Mouse (Mus musculus) gastrocnemius, postnatal 4 days (tissue): ENCODE data around the gene Cpt2. TPM values are rescaled to one million over a fixed set of nuclear protein-coding genes. Genes with fewer than 3 reads are reported as not detected.
A peak's percentile ranks its signal among the peaks of the same experiment; 100 is the strongest.

Experiments used
- DNase-seq, 2 experiments: peaks; one replicate each; pipeline ENCODE4 v3.0.0; 2021 to 2022; ENCODE audit warnings: low spot score in 2 of 2, mixed read lengths in 2 of 2
- total RNA-seq, 2 experiments: library from RNA; stranded (reverse); gene quantifications; 2 replicates each; pipeline ENCODE4 v1.2.3; 2021

Gene Cpt2
- total RNA-seq, 2 experiments from 2014 or later, result 47.3 to 51.2 TPM

DNA sequence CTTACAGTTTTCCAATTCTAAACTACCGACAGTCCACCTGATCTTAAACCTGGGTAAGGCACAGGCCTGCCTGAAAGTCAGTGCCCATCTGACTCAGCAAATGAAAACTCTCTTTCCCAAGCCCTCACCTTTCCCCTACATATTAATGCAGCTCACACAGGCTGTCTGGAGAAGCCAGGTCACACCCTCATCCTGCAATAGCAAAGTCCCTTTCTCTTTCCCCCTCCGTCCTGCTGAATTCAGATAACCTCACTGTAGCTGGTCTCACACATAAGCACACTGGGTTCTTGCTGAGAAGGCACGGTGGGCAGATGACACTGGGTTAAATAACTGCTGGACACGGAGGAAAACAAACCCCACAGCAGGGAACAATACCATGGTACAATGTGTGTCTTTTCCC lies 1.5 kb downstream of the Cpt2 start:
- no peak for DNase-seq

DNA sequence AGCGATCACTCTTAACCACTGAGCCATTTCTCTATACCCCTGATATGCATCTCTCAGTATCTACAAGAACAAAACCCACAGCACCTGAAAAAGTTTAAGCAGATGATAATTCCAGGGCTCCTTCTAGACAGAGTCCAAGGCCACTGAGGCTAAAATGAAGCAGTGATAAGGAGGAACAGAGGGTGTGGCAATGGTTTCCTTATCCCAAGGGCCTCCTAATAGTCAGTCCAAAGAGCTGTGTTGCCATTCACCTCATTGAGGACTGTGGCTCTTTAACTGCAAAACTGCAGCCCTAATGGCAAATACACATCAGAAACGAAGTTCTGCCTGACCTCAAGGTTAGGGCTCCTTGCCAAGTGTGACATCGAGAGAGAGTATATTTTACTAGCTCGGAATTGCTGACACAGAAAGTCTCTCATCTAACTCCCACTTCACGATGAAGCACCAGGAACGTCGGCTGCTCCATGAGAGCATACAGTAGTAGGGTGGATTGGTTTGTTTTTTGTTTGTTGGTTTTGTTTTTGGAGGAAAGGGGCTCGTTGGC lies 2.2 kb downstream of the Cpt2 start:
- no peak for DNase-seq

DNA sequence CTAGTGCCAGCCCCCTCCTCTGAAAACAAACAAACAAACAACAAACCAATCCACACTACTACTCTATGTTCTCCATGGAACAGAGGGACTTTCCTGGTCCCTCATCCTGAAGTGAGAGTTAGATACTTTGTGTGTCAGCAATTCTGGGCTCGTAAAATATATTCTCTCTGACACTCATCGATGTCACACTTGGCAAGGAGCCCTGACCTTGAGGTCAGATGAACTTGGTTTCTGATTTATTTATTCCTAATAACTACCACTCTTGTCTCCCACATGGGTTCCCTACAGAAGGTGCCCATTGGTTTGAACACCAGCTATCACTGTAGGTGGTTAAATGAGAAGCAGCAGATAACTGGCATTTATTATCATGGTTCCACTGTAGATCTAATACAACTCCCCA lies 3.1 kb downstream of the Cpt2 start:
- no peak for DNase-seq

DNA sequence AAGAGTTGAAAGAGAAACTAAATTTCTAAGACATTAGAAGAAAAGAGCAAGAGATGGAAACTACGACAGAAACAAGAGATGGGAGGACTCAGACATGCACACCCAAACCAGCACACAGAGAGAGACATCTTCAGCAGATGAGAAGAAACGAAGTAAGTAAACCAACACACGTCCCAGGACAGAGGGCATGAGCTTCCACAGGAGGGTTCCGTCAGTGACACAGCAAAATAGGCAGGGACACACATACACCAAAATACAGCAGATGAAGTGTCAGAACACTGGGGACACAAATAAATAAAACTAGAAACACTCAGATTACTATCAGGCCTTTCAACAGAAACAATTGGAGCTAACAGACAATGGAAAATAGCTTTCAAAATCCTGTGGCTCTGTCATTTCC lies 13.4 kb downstream of the Cpt2 start:
- DNase-seq, result no peak

DNA sequence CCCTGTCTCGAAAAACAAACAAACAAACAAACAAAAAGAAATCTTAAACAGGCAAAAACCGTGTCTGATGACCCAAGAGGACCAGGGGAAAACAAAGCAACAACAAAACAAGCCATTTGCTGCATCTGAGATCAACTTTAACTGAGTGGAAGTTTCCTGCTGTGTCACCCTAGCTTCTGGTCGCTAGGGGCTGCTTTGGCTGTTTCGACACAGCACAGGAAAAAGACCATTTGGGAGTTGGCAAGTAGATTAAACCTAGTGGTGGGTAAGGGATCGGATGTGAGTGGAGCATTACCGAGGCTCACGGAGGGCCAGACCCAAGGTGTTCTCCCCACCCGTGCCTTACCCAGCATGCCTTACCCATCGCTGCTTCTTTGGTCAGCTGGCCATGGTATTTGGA lies 16.8 kb downstream of the Cpt2 start:
- no peak for DNase-seq

DNA sequence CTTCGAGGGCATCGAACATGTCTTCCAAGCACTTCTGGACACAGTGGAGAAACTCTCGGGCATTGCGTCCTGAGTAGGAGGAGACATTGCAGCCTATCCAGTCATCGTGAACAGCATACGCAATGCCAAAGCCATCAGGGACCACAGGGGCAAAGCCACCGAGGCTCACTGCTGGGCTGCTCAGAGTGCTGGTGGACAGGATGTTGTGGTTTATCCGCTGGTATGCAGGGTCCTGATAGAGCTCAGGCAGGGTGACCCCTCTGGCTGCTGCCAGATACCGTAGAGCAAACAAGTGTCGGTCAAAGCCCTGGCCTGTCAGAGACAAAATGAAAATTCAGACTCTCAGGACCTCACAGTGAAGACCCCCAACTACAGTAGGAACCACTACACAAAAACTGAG lies 19.2 kb downstream of the Cpt2 start:
- DNase-seq, result no peak

DNA sequence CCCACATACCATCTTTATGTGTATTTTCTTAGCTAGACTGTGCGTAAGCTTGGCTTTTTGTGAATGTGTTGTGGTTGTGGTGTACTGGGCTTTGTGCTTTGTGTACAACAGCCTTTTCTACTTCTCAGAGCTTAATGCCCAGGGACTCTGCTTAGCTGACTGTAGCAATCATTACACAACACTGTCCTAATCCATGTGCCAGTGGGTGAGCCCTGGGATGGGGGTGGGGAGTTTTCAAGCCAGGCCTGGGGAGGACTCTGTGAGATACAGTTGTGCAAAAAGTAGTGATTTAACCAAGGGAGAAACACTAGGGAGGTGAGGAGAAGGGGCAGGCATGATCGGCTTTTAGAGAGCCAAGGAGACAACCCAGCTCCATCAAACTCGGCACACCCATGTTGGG lies 23.2 kb downstream of the Cpt2 start:
- no peak for DNase-seq

DNA sequence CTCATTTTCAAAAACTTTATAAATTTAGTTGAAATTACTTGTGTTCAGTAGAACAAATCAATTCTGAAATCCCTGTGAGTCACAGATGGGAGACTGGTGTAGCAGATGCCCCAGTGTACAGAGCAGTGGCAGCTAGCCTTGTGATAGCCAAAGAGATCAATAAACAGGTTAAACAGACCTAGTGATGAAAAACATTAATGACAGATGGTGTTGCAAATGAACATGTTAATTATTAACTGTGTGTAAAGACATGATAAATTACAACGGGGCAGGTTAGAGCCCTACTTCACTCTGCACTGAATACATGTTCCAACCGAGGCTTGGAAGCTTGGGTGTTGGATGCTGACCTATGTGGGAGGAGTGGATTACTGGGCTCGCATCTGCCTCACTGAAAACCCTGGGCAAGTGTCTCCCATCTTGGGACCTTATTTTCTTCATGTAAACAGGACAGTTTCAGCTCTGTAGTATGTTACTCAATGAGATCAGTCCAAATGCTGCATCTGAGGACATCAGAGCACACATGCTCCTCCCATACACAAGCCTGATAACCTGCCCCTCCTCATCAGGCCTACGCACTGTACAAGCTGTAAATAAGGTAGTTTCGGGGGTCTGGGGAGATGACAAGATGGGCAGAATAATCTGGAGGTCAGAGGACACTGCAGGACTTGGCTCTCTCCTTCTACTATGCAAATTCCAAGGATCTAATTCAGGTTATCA lies 24.0 kb downstream of the Cpt2 start:
- no peak for DNase-seq

DNA sequence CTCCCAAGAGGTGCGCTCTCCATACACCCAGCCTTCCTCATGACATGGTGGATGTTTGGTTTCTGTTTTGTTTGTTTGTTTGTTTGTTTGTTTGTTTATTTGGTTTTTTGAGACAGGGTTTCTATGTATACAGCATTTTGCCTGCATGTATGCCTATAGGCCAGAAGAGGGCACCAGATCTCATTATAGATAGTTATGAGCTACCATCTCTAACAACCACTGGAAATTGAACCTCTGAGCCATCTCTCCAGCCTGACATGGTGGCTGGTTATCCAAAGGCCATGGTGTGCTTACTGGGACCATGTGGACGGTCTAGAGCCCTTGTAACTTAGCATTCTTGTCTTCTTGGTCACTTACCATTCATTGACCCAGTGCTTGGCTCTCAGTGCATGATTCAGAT lies 30.7 kb downstream of the Cpt2 start:
- no peak for DNase-seq

DNA sequence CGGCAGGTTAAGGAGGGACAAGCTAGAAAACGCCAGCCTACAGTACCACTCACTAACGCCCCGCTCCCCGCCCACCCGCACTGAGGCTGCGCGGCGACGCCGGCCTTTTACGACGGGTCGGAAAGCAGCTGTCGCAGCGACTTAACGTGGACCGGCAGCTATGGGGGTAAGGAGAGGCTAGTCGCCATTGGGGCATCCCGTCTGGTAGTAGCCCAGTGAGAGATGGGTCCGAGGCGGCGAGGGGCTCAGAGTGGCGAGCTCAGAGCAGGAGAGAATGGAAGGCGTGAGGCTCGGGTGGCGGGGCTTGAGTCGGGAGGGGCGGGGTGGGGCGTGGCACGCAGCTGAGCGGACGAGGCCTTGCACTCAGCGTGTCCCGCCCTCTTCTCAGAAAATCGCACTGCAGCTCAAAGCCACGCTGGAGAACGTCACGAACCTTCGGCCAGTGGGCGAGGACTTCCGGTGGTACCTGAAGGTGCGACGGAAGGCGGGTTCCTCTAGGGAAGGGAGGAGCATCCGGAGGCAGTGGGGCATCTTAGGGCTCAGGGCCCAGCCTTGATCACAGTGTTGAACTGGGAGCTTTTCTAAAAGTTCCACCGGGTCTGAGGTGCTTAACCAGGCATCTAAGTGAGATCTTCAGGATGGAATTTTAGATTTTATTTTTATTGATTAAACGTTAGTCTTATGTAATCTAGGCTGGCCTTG lies 33.5 kb downstream of the Cpt2 start, which contains the start of gene 0610037L13Rik:
0610037L13Rik (plus strand) TSS at position 83 of the 702 bp plus-strand sequence.
- DNase-seq, result peak; percentile 83 to 93

DNA sequence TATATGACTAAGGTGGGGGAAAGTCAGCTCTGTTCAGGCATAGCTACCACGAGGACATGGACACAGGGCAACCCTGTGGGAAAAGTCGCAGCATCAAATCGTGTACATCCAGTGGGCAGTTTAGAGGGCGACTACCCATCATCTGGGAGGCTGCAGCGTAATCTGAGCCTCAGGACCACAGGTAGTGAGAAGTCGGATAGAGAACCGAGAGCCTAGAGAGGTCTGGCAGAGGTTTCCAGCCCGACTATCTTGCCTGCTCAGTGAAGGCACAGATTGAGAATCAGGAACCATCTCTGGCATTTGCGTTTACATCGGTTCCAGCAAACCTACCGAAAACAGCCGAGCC lies 34.1 kb downstream of the Cpt2 start:
- DNase-seq, result no peak

DNA sequence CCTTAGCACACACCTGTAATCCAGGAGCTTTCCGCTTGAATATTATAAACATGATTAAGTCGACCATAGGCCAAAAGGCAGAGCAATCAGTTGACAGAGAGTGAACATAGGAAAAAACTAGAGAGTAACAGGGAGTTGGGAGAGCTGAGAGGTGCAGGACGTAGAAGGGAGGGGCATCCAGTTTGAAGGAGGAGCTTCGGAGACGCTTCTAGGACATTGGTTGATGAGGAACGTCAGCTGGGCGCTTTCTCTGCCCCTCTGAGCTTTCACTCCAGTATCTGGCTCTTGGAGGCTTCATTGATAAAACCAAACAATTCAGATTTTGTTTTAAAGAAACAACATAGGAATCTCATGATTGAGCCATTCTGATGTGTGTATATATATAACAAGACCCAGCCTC lies 37.0 kb downstream of the Cpt2 start:
- DNase-seq, result no peak

DNA sequence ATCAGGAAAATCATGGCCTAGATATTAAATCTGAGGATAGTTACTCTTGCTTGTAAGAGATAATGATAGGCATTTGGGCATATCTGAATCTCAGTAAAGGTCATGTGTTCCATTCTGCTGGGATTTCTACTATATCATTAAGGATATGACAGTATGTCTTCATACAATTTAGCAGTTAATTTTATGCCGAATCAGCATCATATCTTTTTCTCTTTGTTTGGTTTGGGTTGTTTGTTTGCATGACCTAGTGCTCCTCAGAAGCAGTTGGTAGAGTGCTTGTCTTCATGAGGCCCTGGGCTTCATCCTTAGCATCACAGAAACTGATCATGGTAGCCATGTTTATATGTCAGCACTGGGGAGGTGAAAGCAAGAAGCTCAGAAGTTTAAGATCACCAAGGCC lies 41.8 kb downstream of the Cpt2 start:
- DNase-seq, result no peak

DNA sequence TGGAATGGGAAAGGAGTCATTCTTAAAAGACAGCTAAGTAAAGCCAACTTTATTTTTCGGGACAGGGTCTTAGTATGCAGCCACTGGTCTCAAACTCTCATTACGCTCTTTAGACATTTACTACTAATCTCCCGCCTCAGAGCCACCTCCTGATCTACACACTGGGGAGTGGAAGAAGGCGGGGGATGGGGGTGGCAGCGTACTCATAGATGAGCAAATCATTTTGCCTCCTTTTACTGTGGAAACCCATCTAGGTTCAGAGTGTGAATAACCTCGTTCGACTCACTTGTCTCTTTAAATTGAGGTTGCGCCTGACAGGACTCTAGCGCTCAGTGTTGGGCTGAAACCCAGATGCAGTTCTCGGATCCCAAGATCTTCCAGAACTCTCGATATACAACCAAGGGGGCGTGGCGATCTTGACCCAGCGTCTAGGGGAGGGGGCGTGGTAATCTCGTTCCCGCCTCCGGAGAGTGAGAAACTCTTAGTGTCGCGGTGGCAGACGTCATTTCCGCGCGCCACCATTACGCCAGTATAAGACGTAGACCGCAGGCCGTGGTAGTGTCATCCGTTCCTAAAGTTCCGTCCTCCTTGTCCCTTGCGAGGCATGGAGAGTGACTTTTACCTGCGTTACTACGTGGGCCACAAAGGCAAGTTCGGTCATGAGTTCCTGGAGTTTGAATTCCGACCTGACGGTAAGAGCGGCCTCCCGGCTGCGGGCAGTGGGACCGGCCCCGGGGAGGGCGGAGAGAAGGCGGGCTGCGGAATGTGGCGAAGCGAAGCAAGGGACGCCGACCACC lies 44.0 kb downstream of the Cpt2 start, which contains the start of gene Magoh:
Magoh (plus strand) TSS at position 502 of the 797 bp plus-strand sequence.
- peak; percentile 88 to 98 for DNase-seq

DNA sequence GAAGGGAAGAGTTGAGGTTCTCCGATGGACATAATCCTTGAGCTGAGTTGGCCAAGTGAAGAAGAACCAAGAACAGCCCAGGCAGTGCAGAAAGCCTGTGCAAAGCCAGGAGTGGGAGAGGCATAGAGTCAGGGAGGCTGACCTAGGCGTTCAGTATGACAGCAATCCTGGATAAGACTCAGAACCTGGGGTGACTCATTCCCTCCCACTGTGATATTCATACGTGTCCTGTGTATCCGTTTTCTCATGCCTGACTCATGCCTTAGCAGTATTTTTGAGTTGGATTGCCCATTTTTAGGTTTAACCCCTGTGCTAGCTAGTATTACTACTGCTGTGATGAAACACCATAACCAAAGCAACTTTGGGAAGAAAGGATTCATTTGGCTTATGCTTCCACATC lies 58.5 kb downstream of the Cpt2 start:
- no peak for DNase-seq

DNA sequence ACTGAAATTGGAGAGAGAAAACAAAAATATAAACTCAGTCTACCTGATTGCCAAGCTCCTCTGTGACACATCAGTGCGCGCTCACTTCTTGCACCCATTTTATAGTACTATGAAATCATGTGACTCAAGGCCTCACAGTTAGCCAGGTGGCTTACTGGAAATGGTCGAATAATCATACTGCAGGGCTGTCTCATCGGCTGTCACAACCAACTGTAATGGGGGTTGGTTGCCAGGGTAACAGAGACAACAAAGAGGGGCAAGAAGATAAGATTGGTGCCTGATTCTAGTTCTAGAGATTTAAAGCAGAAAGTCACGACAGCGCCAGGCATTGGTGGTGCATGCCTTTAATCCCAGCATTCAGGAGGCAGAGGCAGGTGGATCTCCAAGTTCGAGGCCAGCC lies 64.4 kb downstream of the Cpt2 start:
- DNase-seq, result no peak

DNA sequence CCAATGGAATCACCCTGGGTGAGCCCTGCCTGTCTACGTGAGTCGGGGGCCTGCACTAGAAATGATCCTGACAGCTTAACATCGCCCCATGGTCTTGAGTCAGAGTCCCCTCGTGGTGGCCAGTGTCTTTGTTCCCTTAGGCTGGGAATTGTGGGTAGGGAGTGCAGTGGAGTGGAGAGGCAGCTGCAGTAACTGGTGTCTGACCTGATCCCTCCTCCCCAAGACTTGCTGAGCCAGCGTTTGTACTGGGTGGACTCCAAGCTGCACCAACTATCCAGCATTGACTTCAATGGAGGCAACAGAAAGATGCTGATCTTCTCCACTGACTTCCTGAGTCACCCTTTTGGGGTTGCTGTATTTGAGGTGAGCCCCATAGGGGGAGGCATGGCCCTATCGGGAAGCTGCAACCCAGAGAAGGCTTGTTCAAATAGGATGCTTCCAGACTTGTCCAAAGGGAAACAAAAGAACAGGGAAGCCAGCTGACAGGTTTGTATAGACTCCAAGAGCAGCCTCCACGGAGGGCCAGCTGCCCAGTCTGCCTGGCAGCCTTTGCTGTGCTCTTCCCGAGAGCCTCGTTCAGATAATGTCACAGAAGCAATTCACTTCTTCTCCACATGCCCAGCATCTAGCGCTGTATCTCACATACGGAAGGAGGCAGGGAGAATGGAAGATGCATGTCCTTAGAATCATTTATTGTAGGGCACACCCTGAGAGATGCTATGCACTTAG lies 66.3 kb downstream of the Cpt2 start:
- DNase-seq, result no peak
